Mouse (Mus musculus) megakaryocyte, embryonic 14.5 days (primary cell): ENCODE results near the gene Frmd4b.

Source experiments
- FLI1 ChIP-seq: IDR thresholded peaks from 2 replicates; pipeline ENCODE4 v1.6.1; 2012; ENCODE audit warnings: low read length, inconsistent platforms, mixed read lengths
- GATA1 ChIP-seq: IDR thresholded peaks from 3 replicates; pipeline ENCODE4 v1.6.1; 2012; ENCODE audit warnings: mixed read lengths, low read length, inconsistent platforms, borderline replicate concordance

DNA sequence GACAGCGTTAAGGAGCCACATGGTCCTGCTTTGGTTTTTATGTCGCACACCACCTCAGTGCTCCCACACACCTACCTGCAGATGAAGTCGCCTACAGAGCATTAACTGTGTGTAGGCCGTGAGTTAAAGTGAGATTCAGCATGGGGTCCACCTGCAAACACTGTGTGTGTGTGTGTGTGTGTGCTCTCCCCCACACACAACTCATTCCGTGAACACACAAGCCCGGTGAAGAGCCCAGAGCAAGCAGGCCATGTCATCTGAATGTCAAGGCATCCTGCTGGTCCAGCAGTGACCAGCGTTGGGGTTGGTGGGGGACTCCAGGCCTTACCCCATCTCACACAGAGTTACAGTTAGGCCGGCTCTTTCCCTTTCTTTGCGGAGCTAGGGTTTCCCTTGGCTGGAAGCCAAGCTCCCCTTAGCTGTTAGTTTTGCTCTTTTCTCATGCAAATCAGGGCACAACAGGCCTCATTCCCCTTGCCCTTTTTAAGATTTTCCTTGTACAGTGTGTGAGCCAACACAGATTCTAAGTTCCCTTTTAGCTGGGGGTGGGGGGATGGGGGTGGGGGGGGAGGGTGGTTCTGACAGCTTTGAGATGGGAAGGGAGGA, 220.9 kb downstream of the Frmd4b start:
- TF ChIP-seq GATA1 (no peak), FLI1 (no peak)
